Mouse (Mus musculus): ENCODE measurements at regions not wholly inside any gene's neighbourhood (a gene's known extent, or its start where the extent isn't known, plus 50 kb on each side); places are given as distances from the start of the nearest gene placed in this dataset.

DNA sequence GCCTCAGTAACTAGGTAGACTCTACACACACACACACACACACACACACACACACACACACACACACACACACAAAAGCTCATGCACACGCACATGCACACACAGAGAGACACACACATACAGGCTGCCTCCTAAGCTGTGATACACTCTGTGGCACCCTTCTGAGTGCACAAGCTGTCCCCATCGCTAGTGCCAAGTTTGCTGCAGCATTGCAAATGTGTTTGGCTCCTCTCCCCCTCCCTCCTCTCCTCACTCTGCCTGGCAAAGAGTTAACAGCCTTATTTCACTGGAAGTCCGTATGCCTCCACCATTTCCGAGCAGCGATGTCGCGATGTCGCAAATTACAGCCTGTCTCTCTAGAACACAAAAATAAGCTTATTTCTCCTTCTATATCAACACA lies 209.7 kb upstream of the Castor2 start:
- Histone ChIP-seq H3K4me1 (ENCODE audit: control insufficient read depth in 1 of 2, insufficient read depth in 2 of 2) (no peaks in the 10 kb centered on the region), H3K9me3 (replicated peaks; ENCODE audit: low read length) (peaks cover 75% of the 10 kb centered on the region), H3K27ac (ENCODE audit: insufficient read depth, low read depth) (no peak overlapping the region), H3K9ac (ENCODE audit: insufficient read depth, low read depth) (no peak overlapping the region), H3K36me3 (replicated peaks in 1 of 2; ENCODE audit: control insufficient read depth in 1 of 2, insufficient read depth in 1 of 2, low read length in 1 of 2) (no peaks in the 10 kb centered on the region), H3K79me2 (replicated peaks; ENCODE audit: control insufficient read depth, extremely low read depth, insufficient read depth, poor library complexity, severe bottlenecking) (no peaks in the 10 kb centered on the region), H3K27me3 (replicated peaks) (no peaks in the 10 kb centered on the region), H3K4me3 (replicated peaks in 1 of 3; ENCODE audit: low read depth in 2 of 3, low read length in 2 of 3, poor library complexity in 1 of 3) (no peak overlapping the region), H3K4me2 (ENCODE audit: insufficient read depth, low read depth, poor library complexity, severe bottlenecking) (no peak overlapping the region)
- dilution Hi-C loops (cut with MboI; ENCODE audit: extremely low pct_ligation_motif_present, extremely low pct_unique_long_range_greater_than_20kb, low sequenced_read_pairs) (no loop called here), in situ Hi-C loops (cut with MboI; ENCODE audit: low pct_ligation_motif_present, low pct_unique_long_range_greater_than_20kb, low sequenced_read_pairs) (no loop called here)
- no peak for DNase-seq (ENCODE audit: extremely low read depth)
- TF ChIP-seq CHD2 (IDR thresholded peaks at IDR 0.05; ENCODE audit: low read length) (no peak), ETS1 (conservative IDR thresholded peaks at IDR 0.05; ENCODE audit: low read depth, low read length) (no peak), POLR2A (IDR thresholded peaks at IDR 0.05; ENCODE audit: low read depth, low read length) (no peak)

GRCm38 (mm10) chr5:133885507-133885906 lies 214.0 kb upstream of the Castor2 start:
- in situ Hi-C loops (cut with MboI; ENCODE audit: low pct_ligation_motif_present, low pct_unique_long_range_greater_than_20kb, low sequenced_read_pairs) = no loop called here

GRCm38 (mm10) chr5:133885016-133885415 lies 214.5 kb upstream of the Castor2 start:
- Histone ChIP-seq H3K9me3 (replicated peaks; ENCODE audit: low read length) (peaks cover 70% of the 10 kb centered on the region), H3K4me2 (ENCODE audit: insufficient read depth, low read depth, poor library complexity, severe bottlenecking) (no peak overlapping the region), H3K36me3 (replicated peaks in 1 of 2; ENCODE audit: control insufficient read depth in 1 of 2, insufficient read depth in 1 of 2, low read length in 1 of 2) (no peaks in the 10 kb centered on the region), H3K9ac (ENCODE audit: insufficient read depth, low read depth) (no peak overlapping the region), H3K4me3 (replicated peaks in 1 of 3; ENCODE audit: low read depth in 2 of 3, low read length in 2 of 3, poor library complexity in 1 of 3) (no peak overlapping the region), H3K4me1 (ENCODE audit: control insufficient read depth in 1 of 2, insufficient read depth in 2 of 2) (no peaks in the 10 kb centered on the region), H3K27ac (ENCODE audit: insufficient read depth, low read depth) (no peak overlapping the region), H3K27me3 (replicated peaks) (no peaks in the 10 kb centered on the region), H3K79me2 (replicated peaks; ENCODE audit: control insufficient read depth, extremely low read depth, insufficient read depth, poor library complexity, severe bottlenecking) (no peaks in the 10 kb centered on the region)
- dilution Hi-C loops (cut with MboI; ENCODE audit: extremely low pct_ligation_motif_present, extremely low pct_unique_long_range_greater_than_20kb, low sequenced_read_pairs) (no loop called here), in situ Hi-C loops (cut with MboI; ENCODE audit: low pct_ligation_motif_present, low pct_unique_long_range_greater_than_20kb, low sequenced_read_pairs) (no loop called here)
- no peak for DNase-seq (ENCODE audit: extremely low read depth)
- no peak for TF ChIP-seq MAX (IDR thresholded peaks at IDR 0.05; ENCODE audit: low read length)
- TF ChIP-seq MAFK (IDR thresholded peaks at IDR 0.05; ENCODE audit: insufficient replicate concordance, low read length) = no peak
- no peak for TF ChIP-seq IRF4 (IDR thresholded peaks at IDR 0.05; ENCODE audit: low read depth, low read length)
- TF ChIP-seq MYC (IDR thresholded peaks at IDR 0.05; ENCODE audit: low read depth, low read length) = no peak
- TF ChIP-seq NRF1 (IDR thresholded peaks at IDR 0.05; ENCODE audit: low read depth, low read length) = no peak
- TF ChIP-seq CTCF (conservative IDR thresholded peaks at IDR 0.05 in 1 of 2, IDR thresholded peaks at IDR 0.05 in 1 of 2; ENCODE audit: low read depth in 2 of 2, low read length in 2 of 2) = no peak
- no peak for TF ChIP-seq ZC3H11A (IDR thresholded peaks at IDR 0.05; ENCODE audit: low read depth, low read length)
- no peak for TF ChIP-seq PAX5 (IDR thresholded peaks at IDR 0.05; ENCODE audit: low read length)
- TF ChIP-seq ELF1 (IDR thresholded peaks at IDR 0.05; ENCODE audit: low read depth, low read length) = no peak
- no peak for TF ChIP-seq MEF2A (IDR thresholded peaks at IDR 0.05; ENCODE audit: borderline replicate concordance, low read depth, low read length)
- no peak for TF ChIP-seq USF1 (IDR thresholded peaks at IDR 0.05; ENCODE audit: low read depth, low read length)
- no peak for TF ChIP-seq HCFC1 (IDR thresholded peaks at IDR 0.05; ENCODE audit: low read depth, low read length)
- TF ChIP-seq BHLHE40 (IDR thresholded peaks at IDR 0.05; ENCODE audit: low read depth, low read length) = no peak
- no peak for TF ChIP-seq POLR2A (IDR thresholded peaks at IDR 0.05; ENCODE audit: low read depth, low read length)
- no peak for TF ChIP-seq POLR2AphosphoS2 (IDR thresholded peaks at IDR 0.05; ENCODE audit: low read depth, low read length)
- no peak for TF ChIP-seq CHD2 (IDR thresholded peaks at IDR 0.05; ENCODE audit: low read length)

More at GRCm38 (mm10) chr5:133885507-133885906, 214.0 kb upstream of the Castor2 start:
- DNase-seq (ENCODE audit: extremely low read depth) = no peak
- TF ChIP-seq ZNF384 (IDR thresholded peaks at IDR 0.05; ENCODE audit: low read depth, low read length) (no peak), MYC (IDR thresholded peaks at IDR 0.05; ENCODE audit: low read depth, low read length) (no peak), ELF1 (IDR thresholded peaks at IDR 0.05; ENCODE audit: low read depth, low read length) (no peak), RCOR1 (conservative IDR thresholded peaks at IDR 0.05; ENCODE audit: low read depth, low read length) (no peak), JUN (IDR thresholded peaks at IDR 0.05; ENCODE audit: insufficient read depth, low read depth, low read length) (no peak), CHD1 (IDR thresholded peaks at IDR 0.05; ENCODE audit: low read depth, low read length) (no peak), MAZ (IDR thresholded peaks at IDR 0.05; ENCODE audit: low read depth, low read length) (no peak), BHLHE40 (IDR thresholded peaks at IDR 0.05; ENCODE audit: low read depth, low read length) (no peak), E2F4 (IDR thresholded peaks at IDR 0.05; ENCODE audit: insufficient replicate concordance, low read depth, low read length) (no peak), ZC3H11A (IDR thresholded peaks at IDR 0.05; ENCODE audit: low read depth, low read length) (no peak), UBTF (IDR thresholded peaks at IDR 0.05; ENCODE audit: low read depth, low read length) (no peak), IRF4 (IDR thresholded peaks at IDR 0.05; ENCODE audit: low read depth, low read length) (no peak), JUND (conservative IDR thresholded peaks at IDR 0.05; ENCODE audit: low read depth, low read length) (no peak), MAX (IDR thresholded peaks at IDR 0.05; ENCODE audit: low read length) (no peak)
- dilution Hi-C loops (cut with MboI; ENCODE audit: extremely low pct_ligation_motif_present, extremely low pct_unique_long_range_greater_than_20kb, low sequenced_read_pairs) = no loop called here
- no peaks in the 10 kb centered on the region for H3K27me3 ChIP-seq (replicated peaks)
- no peak overlapping the region for H3K4me3 ChIP-seq (replicated peaks in 1 of 3; ENCODE audit: low read depth in 2 of 3, low read length in 2 of 3, poor library complexity in 1 of 3)
- H3K36me3 ChIP-seq (replicated peaks in 1 of 2; ENCODE audit: control insufficient read depth in 1 of 2, insufficient read depth in 1 of 2, low read length in 1 of 2) = no peaks in the 10 kb centered on the region
- H3K9me3 ChIP-seq (replicated peaks; ENCODE audit: low read length) = peaks cover 65% of the 10 kb centered on the region
- no peak overlapping the region for H3K27ac ChIP-seq (ENCODE audit: insufficient read depth, low read depth)
- H3K4me1 ChIP-seq (ENCODE audit: control insufficient read depth in 1 of 2, insufficient read depth in 2 of 2) = no peaks in the 10 kb centered on the region
- H3K9ac ChIP-seq (ENCODE audit: insufficient read depth, low read depth) = no peak overlapping the region
- H3K4me2 ChIP-seq (ENCODE audit: insufficient read depth, low read depth, poor library complexity, severe bottlenecking) = no peak overlapping the region
- no peaks in the 10 kb centered on the region for H3K79me2 ChIP-seq (replicated peaks; ENCODE audit: control insufficient read depth, extremely low read depth, insufficient read depth, poor library complexity, severe bottlenecking)

Measured in CH12.LX (cell line).